Mouse (Mus musculus) adrenal gland, adult 2 months (tissue): Measurements from ENCODE around the gene Ccl12. TPM values are rescaled to one million over a fixed set of nuclear protein-coding genes. Genes with fewer than 3 reads are reported as not detected.
A peak's percentile ranks its signal among the peaks of the same experiment; 100 is the strongest.

Experiments used
- DNase-seq: peaks from one replicate; pipeline ENCODE4 v3.0.0; 2021
- long read RNA-seq: library from polyadenylated mRNA; stranded (forward); transcript quantifications from one replicate; pipeline ENCODE4 v2.0.0, GENCODE M21; 2021
- polyA plus RNA-seq: library from polyadenylated mRNA; depleted of rRNA; stranded (reverse); fragments of >200 nt; gene quantifications from 2 replicates; pipeline ENCODE4 v1.2.3, GENCODE M21; 2012; rRNA removed
- total RNA-seq, 2 experiments: library from RNA; stranded (reverse); gene quantifications; 2 replicates each; pipeline ENCODE4 v1.2.3; 2021

Gene Ccl12
- not detected for total RNA-seq
- polyA plus RNA-seq, result 0.26 and 0.31 TPM in 2 replicates
- long read RNA-seq, result 0 reads

DNA sequence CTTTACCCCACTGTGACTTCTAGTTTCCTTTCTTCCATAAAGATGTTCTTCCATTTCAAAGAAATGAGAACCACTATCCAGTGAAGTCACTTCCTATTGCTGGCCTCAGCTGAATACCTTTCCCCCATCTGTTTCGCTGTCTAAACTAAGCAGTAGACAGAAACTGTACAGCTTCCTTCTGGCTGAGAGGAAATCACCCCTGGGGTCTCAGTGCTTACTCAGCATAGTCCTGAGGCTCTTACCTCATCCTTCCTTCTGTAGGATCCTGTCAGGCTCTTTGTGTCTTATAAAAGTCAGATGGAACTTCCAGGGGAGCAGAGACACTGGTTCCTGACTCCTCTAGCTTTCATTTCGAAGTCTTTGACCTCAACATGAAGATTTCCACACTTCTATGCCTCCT, at the start of gene Ccl12:
TSS of gene Ccl12 (plus strand) at position 317 of the 400 bp plus-strand sequence.
- no peak for DNase-seq

DNA sequence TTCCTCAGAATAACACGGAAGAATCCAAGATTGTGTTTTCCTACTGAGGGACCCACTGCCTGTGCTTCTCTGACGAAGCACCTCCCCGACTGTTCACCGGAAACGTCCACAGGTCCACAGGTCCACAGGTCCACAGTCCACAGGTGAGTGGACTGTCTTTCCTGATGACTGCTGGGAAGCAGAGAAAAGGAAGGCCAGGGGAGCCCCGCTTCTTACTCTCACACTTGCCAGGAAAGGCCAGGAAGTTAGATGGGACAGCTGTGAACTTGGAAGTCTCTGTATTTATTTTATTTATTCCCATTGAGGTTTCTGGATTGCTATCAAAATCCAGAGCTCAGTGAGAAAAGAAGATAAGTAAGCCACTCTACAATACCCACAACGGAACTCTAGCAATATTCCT, 47.8 kb upstream of the Ccl12 start:
- no peak for DNase-seq

GRCm38 (mm10) chr11:82057646-82058045, 44.0 kb upstream of the Ccl12 start, which contains the start of gene Ccl11:
TSS of gene Ccl11 (plus strand) at chr11:82057823.
- no peak for DNase-seq

GRCm38 (mm10) chr11:82062226-82062625, 39.4 kb upstream of the Ccl12 start:
- no peak for DNase-seq

GRCm38 (mm10) chr11:82063454-82063853, 38.2 kb upstream of the Ccl12 start:
- DNase-seq, result peak; percentile 19

DNA sequence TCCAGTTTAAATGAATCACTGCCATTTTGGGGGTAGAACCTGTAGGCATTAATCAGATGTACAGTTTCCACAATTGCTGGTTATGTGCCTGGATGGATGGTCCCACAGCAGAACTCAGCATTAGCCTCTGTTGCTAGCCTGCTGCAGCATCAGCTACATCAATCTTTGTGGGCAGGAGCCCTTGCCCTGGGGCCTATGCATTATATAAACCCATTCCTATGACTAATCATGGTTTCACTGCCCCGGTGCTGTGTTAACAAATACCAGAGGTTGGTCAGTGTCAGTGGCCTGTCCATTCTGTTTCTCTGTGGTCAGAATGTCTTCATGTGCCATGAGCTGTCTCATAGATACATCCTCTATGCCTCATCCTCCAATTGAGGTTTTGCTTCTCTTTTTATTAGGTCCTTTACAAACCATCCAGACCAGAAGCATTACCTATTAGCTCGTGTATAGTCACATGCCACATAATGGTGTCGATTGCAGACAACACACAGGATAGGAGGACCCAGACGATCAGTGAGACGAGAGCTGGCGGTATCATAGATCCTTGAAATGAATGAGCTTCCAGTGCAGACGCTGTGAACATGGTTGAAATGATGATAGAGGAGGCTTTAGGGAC, 34.6 kb upstream of the Ccl12 start:
- peak; percentile 4 for DNase-seq

- DNase-seq, result no peak
Measured at GRCm38 (mm10) chr11:82071076-82071475, 30.6 kb upstream of the Ccl12 start.

DNA sequence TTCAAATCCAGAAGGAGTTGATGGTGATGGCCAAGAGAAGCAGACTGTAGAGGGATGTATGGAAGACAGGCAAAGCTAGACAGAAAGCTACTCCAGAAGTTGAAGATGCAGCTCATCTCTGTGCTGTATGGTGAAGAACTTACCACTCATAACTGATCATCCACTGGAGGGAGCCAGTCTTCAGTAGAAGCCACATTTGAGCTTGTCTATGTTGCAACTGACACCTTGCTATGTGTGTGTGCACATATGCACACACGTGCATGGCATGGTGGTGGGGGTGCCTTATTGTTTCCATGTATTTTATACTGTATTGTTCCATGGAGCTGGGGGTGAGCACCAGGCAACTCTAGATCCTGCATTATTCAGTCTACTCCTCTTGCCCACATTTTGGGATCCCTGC, 29.3 kb upstream of the Ccl12 start:
- no peak for DNase-seq

DNA sequence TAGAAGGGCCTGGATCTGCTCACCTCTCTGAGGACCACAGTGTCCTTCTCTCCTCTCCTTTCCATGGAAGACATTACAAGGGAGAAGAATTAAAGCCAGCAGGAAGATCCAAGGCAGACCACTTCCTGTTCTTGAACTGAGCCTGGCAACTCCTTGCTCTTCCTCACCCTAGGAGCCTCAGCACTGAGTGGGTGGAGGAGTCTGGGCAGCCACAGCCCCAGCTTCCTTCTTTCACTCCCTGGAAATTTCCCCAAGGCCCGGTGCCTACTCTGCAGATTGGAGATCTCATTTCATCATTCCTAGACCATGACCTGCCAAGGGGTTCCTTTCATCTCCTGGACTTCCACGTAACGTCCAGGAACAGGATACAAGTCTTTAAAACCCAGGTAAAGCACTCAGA, 28.7 kb upstream of the Ccl12 start:
- DNase-seq, result no peak

- DNase-seq, result no peak
Measured at GRCm38 (mm10) chr11:82073686-82074085, 28.0 kb upstream of the Ccl12 start.

DNA sequence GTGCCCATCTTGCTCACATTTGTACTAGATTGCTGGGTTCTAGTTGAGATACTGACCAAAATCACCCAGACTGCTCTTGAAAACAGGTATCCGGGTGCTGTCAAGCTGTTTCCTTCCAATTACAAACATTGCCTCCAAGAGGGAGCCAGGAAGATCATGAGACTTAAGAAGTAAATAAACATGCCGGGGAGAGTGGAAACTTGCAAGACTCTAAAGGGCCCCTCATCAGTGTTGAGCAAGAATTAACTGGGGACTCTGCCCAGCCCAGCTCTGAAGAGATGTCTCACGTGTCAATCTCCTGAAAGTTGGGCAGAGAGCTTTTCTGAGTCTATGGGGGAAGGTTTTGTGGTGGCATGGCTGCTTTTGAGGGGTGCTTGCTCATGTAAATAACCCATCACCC, 24.6 kb upstream of the Ccl12 start:
- no peak for DNase-seq

DNA sequence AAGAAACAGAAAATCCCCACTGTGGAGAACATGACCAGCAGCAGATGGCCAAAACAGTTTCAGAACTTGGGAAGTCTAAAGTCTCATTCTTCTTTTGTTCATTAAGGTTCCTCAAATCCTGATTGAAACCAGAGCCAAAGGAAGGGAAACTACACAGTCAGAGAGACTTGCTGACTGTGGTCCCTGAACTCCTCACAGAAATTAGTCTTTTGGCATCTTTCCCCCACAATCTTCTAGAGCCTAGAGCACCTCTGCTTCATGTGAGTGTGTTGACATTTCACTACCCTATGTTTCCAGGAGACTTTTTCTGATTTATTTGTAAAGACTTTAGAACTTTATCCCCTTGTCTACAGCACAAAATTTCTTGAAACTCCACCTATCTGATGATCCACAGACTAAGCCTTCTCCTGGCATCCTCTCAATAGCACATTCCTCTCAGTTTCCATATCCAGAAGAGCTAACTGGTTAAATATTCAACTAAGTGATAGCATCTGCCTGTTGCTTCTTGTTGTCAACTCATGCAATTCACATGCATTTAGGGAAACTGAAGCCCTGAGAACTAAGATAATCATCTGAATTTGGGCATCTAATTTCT, 23.4 kb upstream of the Ccl12 start:
- no peak for DNase-seq

GRCm38 (mm10) chr11:82080865-82081264, 20.8 kb upstream of the Ccl12 start:
- no peak for DNase-seq

- no peak for DNase-seq
Measured at GRCm38 (mm10) chr11:82084360-82084759, 17.3 kb upstream of the Ccl12 start.

DNA sequence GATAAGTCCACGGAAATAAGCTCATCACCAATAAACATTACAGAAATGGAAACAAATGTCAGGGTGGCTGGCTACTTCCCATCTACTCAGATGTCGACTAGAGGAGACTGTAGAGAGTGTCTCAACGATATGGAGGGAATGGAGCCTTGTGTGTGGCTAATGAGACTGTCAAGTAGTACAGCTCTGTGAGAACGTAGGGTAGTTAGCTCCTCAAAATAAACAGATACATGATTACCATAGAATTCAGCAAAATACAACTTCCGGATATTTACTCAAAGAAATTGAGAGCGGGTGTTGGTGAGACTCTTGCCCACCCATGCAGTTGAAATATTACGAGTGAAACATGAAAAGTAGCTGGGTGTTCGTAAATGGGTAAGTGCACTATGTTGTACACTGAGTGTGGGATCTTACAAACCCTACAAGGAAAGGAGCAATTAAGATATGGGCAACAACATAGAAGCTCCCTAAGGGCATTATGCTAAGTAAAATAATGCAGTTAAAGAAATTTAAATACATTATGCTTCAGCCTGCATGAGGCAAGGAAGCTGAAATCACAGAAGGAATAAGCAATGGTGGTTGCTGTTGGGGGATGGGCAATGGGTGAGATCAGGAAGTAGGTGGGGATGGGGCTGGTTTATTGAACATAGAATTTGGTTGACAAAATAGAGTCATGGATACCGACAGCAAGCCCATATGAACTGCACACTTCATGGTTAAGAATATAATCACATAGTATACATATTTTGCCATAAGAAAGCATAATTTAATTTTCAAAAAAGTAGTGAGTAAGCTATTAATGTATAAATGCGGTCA, 1.9 kb upstream of the Ccl12 start:
- DNase-seq, result no peak

- DNase-seq, result no peak
Measured at GRCm38 (mm10) chr11:82101087-82101486, 558 bp upstream of the Ccl12 start.

GRCm38 (mm10) chr11:82109611-82110010, 8.0 kb downstream of the Ccl12 start:
- no peak for DNase-seq

- DNase-seq, result no peak
Measured at GRCm38 (mm10) chr11:82110372-82111248, 9.0 kb downstream of the Ccl12 start.

- no peak for DNase-seq
Measured at GRCm38 (mm10) chr11:82114885-82115284, 13.2 kb downstream of the Ccl12 start, which contains the start of gene Ccl8. TSS of gene Ccl8 (plus strand) at chr11:82115185.

GRCm38 (mm10) chr11:82116041-82116440, 14.4 kb downstream of the Ccl12 start:
- DNase-seq, result no peak

- no peak for DNase-seq
Measured at GRCm38 (mm10) chr11:82132977-82133376, 31.3 kb downstream of the Ccl12 start.

DNA sequence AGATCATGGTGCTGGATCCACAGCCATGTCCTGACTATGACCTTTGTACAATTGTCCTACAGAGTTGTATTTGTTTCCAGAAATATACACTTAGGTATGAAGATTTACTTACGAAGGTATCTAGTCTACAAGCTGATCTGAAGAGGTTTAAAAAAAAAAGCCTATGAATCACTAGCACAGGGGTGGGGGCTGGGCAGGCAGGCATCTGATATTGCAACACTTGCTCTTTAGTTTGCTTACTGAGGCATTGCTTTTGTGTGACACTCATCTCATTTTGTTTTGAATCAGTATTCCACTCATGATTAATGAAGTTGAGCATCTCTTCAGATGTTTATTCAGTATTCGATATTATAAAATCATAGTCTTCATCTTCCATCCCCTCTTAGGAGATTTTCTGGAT, 34.6 kb downstream of the Ccl12 start:
- DNase-seq, result peak; percentile 13
